Mouse (Mus musculus) ES-Bruce4 (cell line): Measurements from ENCODE around the gene Ccdc177.

Experiments used
- CTCF ChIP-seq: IDR thresholded peaks from one replicate; pipeline ENCODE4 v1.8.1; 2011; ENCODE audit warnings: low read depth, low read length
- EP300 ChIP-seq: IDR thresholded peaks from 2 replicates; pipeline ENCODE4 v1.6.1; 2011; ENCODE audit warnings: low read depth, low read length; ENCODE audit not compliant: insufficient read depth
- POLR2A ChIP-seq: IDR thresholded peaks from one replicate; pipeline ENCODE4 v1.8.1; 2011; ENCODE audit warnings: low read length; ENCODE audit not compliant: insufficient read depth

DNA sequence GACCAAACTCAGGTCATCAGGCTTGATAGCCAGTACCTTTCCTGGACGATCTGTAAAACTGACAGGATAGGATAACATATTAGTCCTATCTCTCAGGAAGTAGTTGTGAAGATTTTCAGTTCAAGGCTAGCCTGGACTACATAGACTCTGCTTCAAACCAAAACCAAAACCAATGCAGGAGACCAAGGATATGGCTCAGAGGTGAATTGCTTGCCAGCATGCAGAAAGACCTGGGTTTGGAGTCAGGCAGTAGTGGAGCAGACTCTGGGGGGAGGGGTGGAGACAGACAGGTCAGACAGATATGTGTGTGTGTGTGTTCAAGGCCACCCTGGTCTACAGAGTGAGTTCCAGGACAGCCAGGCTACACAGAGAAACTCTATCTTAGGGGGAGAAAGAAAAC is 26.1 kb upstream of the Ccdc177 start:
- no peak for TF ChIP-seq EP300
- no peak for TF ChIP-seq CTCF
- no peak for TF ChIP-seq POLR2A
